Mouse (Mus musculus): ENCODE data around the gene Vwf. TPM values are rescaled to one million over a fixed set of nuclear protein-coding genes. Genes with fewer than 3 reads are reported as not detected.

Vwf gene
- total and polyA plus RNA-seq, 2 experiments from 2014 or later: 16.6 to 36.7 TPM

GRCm38 (mm10) chr6:125656921-125657320, 110.3 kb downstream of the Vwf start:
- H3K4me3 ChIP-seq (ENCODE audit: low read depth, low read length): no peak overlapping the region
- no peaks in the 10 kb centered on the region for H3K9me3 ChIP-seq (ENCODE audit: low read length)
- ATAC-seq (ENCODE audit: low FRiP score) (no peak), DNase-seq (ENCODE audit: low spot score) (no peak)
- no peaks in the 10 kb centered on the region for H3K27me3 ChIP-seq (ENCODE audit: insufficient read depth, low read length)
- no peak overlapping the region for H3K4me2 ChIP-seq (ENCODE audit: low read depth, low read length, poor library complexity, severe bottlenecking)
- H3K36me3 ChIP-seq (ENCODE audit: insufficient read depth, low read length): no peaks in the 10 kb centered on the region
- H3K27ac ChIP-seq (ENCODE audit: low read depth, low read length): no peak overlapping the region
- WGBS: 85% methylated on average over 13 of the region's 13 CpGs
- H3K4me1 ChIP-seq (ENCODE audit: insufficient read depth, low read length): no peaks in the 10 kb centered on the region
- TF ChIP-seq CTCF (IDR thresholded peaks at IDR 0.05): no peak
- no peak overlapping the region for H3K9ac ChIP-seq (replicated peaks; ENCODE audit: low read length, poor library complexity, severe bottlenecking)

- ATAC-seq (ENCODE audit: low FRiP score) (no peak), DNase-seq (ENCODE audit: low spot score) (no peak)
- no peaks in the 10 kb centered on the region for H3K36me3 ChIP-seq (ENCODE audit: insufficient read depth, low read length)
- no peaks in the 10 kb centered on the region for H3K27me3 ChIP-seq (ENCODE audit: insufficient read depth, low read length)
- WGBS: 92% methylated on average over 5 of the region's 5 CpGs
- no peak overlapping the region for H3K4me3 ChIP-seq (ENCODE audit: low read depth, low read length)
- H3K4me1 ChIP-seq (ENCODE audit: insufficient read depth, low read length): no peaks in the 10 kb centered on the region
- H3K27ac ChIP-seq (ENCODE audit: low read depth, low read length): no peak overlapping the region
- H3K4me2 ChIP-seq (ENCODE audit: low read depth, low read length, poor library complexity, severe bottlenecking): no peak overlapping the region
- no peak overlapping the region for H3K9ac ChIP-seq (replicated peaks; ENCODE audit: low read length, poor library complexity, severe bottlenecking)
- TF ChIP-seq CTCF (IDR thresholded peaks at IDR 0.05): no peak
- H3K9me3 ChIP-seq (ENCODE audit: low read length): no peaks in the 10 kb centered on the region
Measured at GRCm38 (mm10) chr6:125657966-125658365, 111.4 kb downstream of the Vwf start.

GRCm38 (mm10) chr6:125661106-125661877, 114.7 kb downstream of the Vwf start:
- peak; percentile 80 for TF ChIP-seq CTCF (IDR thresholded peaks at IDR 0.05)
- no peaks in the 10 kb centered on the region for H3K9me3 ChIP-seq (ENCODE audit: low read length)
- 47% methylated on average over 14 of the region's 14 CpGs for WGBS
- no peaks in the 10 kb centered on the region for H3K4me1 ChIP-seq (ENCODE audit: insufficient read depth, low read length)
- H3K27ac ChIP-seq (ENCODE audit: low read depth, low read length): no peak overlapping the region
- DNase-seq (ENCODE audit: low spot score) (peak; percentile 72), ATAC-seq (ENCODE audit: low FRiP score) (no peak)
- H3K36me3 ChIP-seq (ENCODE audit: insufficient read depth, low read length): no peaks in the 10 kb centered on the region
- no peaks in the 10 kb centered on the region for H3K27me3 ChIP-seq (ENCODE audit: insufficient read depth, low read length)
- no peak overlapping the region for H3K4me2 ChIP-seq (ENCODE audit: low read depth, low read length, poor library complexity, severe bottlenecking)
- H3K4me3 ChIP-seq (ENCODE audit: low read depth, low read length): no peak overlapping the region
- no peak overlapping the region for H3K9ac ChIP-seq (replicated peaks; ENCODE audit: low read length, poor library complexity, severe bottlenecking)

GRCm38 (mm10) chr6:125663906-125664305, 117.3 kb downstream of the Vwf start:
- Histone ChIP-seq H3K9ac (replicated peaks; ENCODE audit: low read length, poor library complexity, severe bottlenecking) (no peak overlapping the region), H3K27me3 (ENCODE audit: insufficient read depth, low read length) (no peaks in the 10 kb centered on the region), H3K4me3 (ENCODE audit: low read depth, low read length) (no peak overlapping the region), H3K9me3 (ENCODE audit: low read length) (no peaks in the 10 kb centered on the region), H3K4me1 (ENCODE audit: insufficient read depth, low read length) (no peaks in the 10 kb centered on the region), H3K27ac (ENCODE audit: low read depth, low read length) (no peak overlapping the region), H3K4me2 (ENCODE audit: low read depth, low read length, poor library complexity, severe bottlenecking) (no peak overlapping the region), H3K36me3 (ENCODE audit: insufficient read depth, low read length) (no peaks in the 10 kb centered on the region)
- DNase-seq (ENCODE audit: low spot score) (no peak), ATAC-seq (ENCODE audit: low FRiP score) (no peak)
- WGBS: 82% methylated on average over 2 of the region's 2 CpGs
- TF ChIP-seq CTCF (IDR thresholded peaks at IDR 0.05): no peak

- ATAC-seq (ENCODE audit: low FRiP score) (no peak), DNase-seq (ENCODE audit: low spot score) (no peak)
- TF ChIP-seq CTCF (IDR thresholded peaks at IDR 0.05): no peak
- no peak overlapping the region for H3K27ac ChIP-seq (ENCODE audit: low read depth, low read length)
- no peaks in the 10 kb centered on the region for H3K9me3 ChIP-seq (ENCODE audit: low read length)
- no peaks in the 10 kb centered on the region for H3K36me3 ChIP-seq (ENCODE audit: insufficient read depth, low read length)
- H3K9ac ChIP-seq (replicated peaks; ENCODE audit: low read length, poor library complexity, severe bottlenecking): no peak overlapping the region
- WGBS: 88% methylated on average over 3 of the region's 3 CpGs
- H3K27me3 ChIP-seq (ENCODE audit: insufficient read depth, low read length): no peaks in the 10 kb centered on the region
- H3K4me2 ChIP-seq (ENCODE audit: low read depth, low read length, poor library complexity, severe bottlenecking): no peak overlapping the region
- H3K4me3 ChIP-seq (ENCODE audit: low read depth, low read length): no peak overlapping the region
- no peaks in the 10 kb centered on the region for H3K4me1 ChIP-seq (ENCODE audit: insufficient read depth, low read length)
Measured at GRCm38 (mm10) chr6:125671835-125672234, 125.3 kb downstream of the Vwf start.

GRCm38 (mm10) chr6:125678492-125678891, 131.9 kb downstream of the Vwf start:
- DNase-seq (ENCODE audit: low spot score): no peak
- no peak for TF ChIP-seq CTCF (IDR thresholded peaks at IDR 0.05)
- Histone ChIP-seq H3K27ac (ENCODE audit: low read depth, low read length) (no peak overlapping the region), H3K9ac (replicated peaks; ENCODE audit: low read length, poor library complexity, severe bottlenecking) (no peak overlapping the region), H3K36me3 (ENCODE audit: insufficient read depth, low read length) (no peaks in the 10 kb centered on the region), H3K9me3 (ENCODE audit: low read length) (no peaks in the 10 kb centered on the region), H3K4me2 (ENCODE audit: low read depth, low read length, poor library complexity, severe bottlenecking) (no peak overlapping the region), H3K4me1 (ENCODE audit: insufficient read depth, low read length) (no peaks in the 10 kb centered on the region), H3K27me3 (ENCODE audit: insufficient read depth, low read length) (no peaks in the 10 kb centered on the region), H3K4me3 (ENCODE audit: low read depth, low read length) (no peak overlapping the region)
- 71% methylated on average over 1 of the region's 1 CpGs for WGBS
- no peak for ATAC-seq (ENCODE audit: low FRiP score)
